Mouse (Mus musculus): ENCODE data around the gene Lsm4. TPM values are rescaled to one million over a fixed set of nuclear protein-coding genes. Genes with fewer than 3 reads are reported as not detected.

The Lsm4 gene
- polyA plus RNA-seq, 1 experiment from 2014 or later: 256 TPM

DNA sequence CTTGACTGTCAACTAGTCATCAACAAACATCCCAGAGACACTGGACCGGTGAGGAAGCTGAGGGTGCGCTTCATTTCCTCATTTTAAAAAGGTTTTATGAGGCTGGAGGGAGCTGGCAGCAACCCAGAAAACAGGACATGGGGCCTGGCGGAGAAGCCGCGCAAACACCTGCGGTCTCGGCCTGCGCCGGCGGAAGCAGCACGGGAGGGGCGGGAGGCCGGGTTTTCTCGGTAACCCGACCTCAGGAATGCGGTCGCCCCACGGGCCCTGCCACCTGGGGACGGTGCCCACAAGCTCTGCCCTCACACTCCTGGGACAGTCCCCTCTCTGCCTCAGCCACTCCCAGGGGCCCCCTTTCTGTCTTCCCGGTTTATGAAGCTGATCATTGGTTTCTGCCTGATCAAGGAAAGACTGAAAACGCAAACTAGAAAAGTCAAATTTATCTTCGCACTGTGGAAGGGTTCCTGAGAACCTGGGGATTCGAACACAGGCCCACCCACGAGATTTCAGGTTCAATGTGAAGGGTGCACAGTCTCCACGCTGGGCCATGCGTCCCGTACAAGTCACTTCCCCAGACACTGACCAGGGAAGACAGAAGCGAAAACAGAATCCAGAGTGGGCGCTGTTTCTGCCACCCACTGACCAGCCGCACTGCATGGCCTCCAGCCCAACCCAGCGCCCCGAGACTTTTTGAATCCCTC is 22.4 kb downstream of the Lsm4 start:
- Histone ChIP-seq H3K4me3 (no peak overlapping the region), H3K36me3 (no peaks in the 10 kb centered on the region)

DNA sequence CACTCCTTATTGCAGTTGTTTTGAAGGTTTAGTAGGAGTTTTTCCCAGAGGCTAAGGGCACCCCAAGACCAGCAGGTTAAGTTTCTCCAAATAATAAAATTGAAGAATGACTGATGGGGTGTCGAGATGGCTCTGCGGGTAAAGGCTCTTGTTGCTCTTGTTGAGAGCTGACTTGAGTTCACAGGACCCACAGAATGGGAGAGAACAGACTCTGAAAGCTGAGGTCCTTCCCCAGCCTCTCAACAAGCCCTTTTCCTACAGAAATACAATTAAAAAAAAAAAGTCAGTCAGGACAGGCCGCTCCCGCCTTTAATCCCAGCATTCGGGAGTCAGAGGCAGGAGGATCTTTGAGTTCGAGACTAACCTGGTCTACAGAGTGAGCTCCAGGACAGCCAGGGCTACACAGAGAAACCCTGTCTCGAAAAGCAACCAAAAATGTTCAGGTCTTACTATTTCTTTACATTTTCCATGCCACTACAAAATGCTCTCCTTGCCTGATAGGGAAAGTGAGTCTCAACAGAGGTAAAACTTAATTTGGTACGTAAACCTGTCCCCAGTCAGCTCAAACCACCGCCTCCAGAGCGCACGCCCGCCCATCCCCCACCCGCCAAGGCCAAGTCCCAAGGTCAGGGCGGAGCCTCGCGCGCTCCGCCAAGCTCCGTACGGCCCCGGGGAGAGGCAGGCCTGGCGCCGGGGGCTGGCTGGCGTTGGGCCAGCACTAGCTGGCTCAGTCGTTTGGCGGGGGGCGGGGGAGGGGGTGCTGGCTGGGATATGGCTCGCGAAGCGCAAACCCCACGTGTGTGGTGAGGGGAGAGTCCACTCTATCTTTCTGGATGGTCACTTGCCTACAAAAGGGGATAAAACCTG is 23.2 kb downstream of the Lsm4 start:
- H3K4me2 ChIP-seq: peak overlapping the region; percentile 55
- peak; percentile 8; the same call in 1 of the 2 replicates for ATAC-seq (replicated peaks; ENCODE audit: insufficient number of reproducible peaks, insufficient read depth, low FRiP score, low read depth)
- H3K9me3 ChIP-seq (replicated peaks): no peaks in the 10 kb centered on the region
- peaks cover 56% of the 10 kb centered on the region for H3K4me1 ChIP-seq (replicated peaks)
- peak overlapping the region; percentile 31 for H3K4me3 ChIP-seq
- WGBS: 3% methylated on average over 31 of the region's 31 CpGs
- peak overlapping the region; percentile 64 for H3K9ac ChIP-seq
- H3K27ac ChIP-seq: peak overlapping the region; percentile 98
- no peaks in the 10 kb centered on the region; the same call in 1 of the 2 replicates for H3K36me3 ChIP-seq
- H3K27me3 ChIP-seq: no peaks in the 10 kb centered on the region

More for the DNA sequence above, 22.4 kb downstream of the Lsm4 start:
- 35% methylated on average over 32 of the region's 32 CpGs for WGBS
- H3K4me2 ChIP-seq: peak overlapping the region; percentile 55
- no peaks in the 10 kb centered on the region for H3K27me3 ChIP-seq
- peak overlapping the region; percentile 24; the same call in 1 of the 2 replicates for H3K9ac ChIP-seq
- peak overlapping the region; percentile 98 for H3K27ac ChIP-seq
- ATAC-seq (replicated peaks; ENCODE audit: insufficient number of reproducible peaks, insufficient read depth, low FRiP score, low read depth): no peak
- no peaks in the 10 kb centered on the region for H3K9me3 ChIP-seq (replicated peaks)
- peaks cover 51% of the 10 kb centered on the region for H3K4me1 ChIP-seq (replicated peaks)

DNA sequence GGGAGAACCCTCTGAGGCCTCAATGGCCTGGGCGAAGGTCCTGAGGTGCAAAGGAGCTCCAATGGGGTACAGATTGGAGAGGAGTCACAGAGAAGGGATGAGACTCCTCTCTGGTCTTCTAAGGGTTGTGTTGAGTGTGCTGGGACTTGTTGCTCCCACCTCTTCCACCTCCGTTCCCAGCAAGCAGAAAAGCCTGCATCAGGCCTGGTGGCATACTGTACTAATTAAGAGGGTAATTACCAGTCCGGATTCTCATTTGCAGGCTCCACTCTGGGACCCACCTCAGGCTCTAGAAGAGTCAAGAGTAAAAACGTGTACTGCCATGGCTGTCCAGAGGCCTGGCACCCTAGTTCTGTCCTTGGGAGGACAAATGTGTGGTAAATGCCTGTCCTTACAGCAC is 23.9 kb downstream of the Lsm4 start:
- WGBS: 41% methylated on average over 4 of the region's 4 CpGs
- Histone ChIP-seq H3K36me3 (no peaks in the 10 kb centered on the region; the same call in 1 of the 2 replicates), H3K9ac (peak overlapping the region; percentile 64), H3K27me3 (no peaks in the 10 kb centered on the region), H3K4me1 (replicated peaks) (peaks cover 56% of the 10 kb centered on the region), H3K4me3 (peak overlapping the region; percentile 31), H3K27ac (peak overlapping the region; percentile 98), H3K9me3 (replicated peaks) (no peaks in the 10 kb centered on the region), H3K4me2 (peak overlapping the region; percentile 55)
- ATAC-seq (replicated peaks; ENCODE audit: insufficient number of reproducible peaks, insufficient read depth, low FRiP score, low read depth): no peak

DNA sequence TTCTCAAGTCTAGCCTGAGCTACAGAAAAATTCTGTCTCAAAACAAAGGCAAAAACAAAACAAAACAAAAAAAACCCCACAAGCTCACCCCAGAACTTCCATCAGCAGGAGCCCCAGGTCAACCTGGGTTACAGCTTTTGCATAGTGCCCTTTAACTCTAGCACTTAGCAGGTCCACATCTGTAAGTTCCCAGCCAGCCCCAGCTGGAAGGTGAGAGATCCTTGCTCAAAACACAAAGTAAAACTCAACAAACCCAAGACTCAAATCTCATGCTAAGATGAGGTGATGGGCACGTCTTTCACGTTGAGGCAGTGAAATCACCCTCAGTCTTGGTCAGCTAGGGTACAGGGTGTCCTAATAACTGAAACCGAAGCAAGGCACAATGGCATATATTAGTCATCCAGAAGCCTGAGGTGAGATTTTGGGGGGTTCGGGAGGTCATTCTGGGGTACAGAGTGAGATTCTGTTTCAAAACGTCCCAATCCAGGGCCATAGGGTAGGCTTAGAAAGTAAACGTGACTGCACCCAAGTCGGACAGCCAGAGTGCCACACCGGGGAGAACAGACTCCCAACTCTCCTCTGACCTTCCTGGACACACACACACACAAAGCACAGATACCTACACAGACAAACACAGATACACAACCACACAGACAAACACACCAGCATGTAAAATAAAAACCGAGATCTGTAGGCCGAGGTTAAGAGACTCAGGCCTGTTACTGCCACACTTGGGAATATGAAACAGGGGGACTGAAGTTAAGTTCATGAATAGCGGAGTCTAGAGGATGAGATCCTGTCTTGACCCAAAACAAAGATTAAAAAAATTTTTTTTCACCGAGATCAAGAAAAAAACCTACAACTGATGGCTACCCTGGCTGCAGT is 24.6 kb downstream of the Lsm4 start:
- Histone ChIP-seq H3K9ac (peak overlapping the region; percentile 64), H3K4me2 (peak overlapping the region; percentile 77), H3K27ac (peak overlapping the region; percentile 98), H3K36me3 (no peaks in the 10 kb centered on the region; the same call in 1 of the 2 replicates), H3K27me3 (no peaks in the 10 kb centered on the region), H3K9me3 (replicated peaks) (no peaks in the 10 kb centered on the region), H3K4me1 (replicated peaks) (peaks cover 58% of the 10 kb centered on the region), H3K4me3 (peak overlapping the region; percentile 87)
- WGBS: 67% methylated on average over 12 of the region's 12 CpGs
- ATAC-seq (replicated peaks; ENCODE audit: insufficient number of reproducible peaks, insufficient read depth, low FRiP score, low read depth): no peak

DNA sequence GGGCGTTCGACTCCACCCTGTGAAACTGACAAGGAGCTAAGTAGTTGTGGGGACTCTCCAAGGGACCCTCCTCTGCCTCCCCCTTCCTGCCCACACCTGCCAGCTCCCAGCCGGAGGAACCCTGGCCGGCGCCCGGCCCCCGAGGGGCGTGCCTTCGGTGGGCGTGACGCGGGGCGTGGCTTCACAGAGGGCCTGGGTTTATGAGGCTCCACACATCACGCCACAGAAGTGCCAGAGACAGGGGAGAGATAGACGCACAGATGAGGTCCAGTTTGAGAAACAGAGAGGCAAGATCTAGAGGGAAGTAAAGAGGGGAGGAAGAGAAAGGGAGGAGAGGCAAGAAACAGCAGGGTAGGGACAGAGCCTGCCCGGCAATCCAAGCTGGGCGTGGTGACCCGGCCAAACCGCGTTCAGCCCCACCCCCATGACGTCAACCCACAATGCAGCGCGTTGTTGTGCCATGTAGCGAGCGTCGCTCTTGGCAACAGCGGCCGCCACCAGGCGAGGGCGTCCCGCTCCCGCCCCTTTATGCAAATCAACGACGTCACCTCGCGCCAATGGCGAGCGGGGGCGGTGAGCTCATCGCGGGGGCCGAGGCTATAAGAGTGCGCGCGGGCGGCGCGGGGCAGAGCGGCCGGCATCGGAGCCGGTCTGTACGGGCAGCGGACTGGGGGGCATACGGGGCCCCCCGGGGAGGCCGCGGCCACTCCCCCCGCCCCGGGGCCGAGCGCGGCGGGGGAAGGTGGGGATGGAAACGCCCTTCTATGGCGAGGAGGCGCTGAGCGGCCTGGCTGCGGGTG is 25.5 kb downstream of the Lsm4 start, which contains the start of gene Jund:
Gene Jund, plus strand, starts transcription at position 640 of the 800 bp plus-strand sequence.
- H3K4me1 ChIP-seq (replicated peaks): peaks cover 62% of the 10 kb centered on the region

DNA sequence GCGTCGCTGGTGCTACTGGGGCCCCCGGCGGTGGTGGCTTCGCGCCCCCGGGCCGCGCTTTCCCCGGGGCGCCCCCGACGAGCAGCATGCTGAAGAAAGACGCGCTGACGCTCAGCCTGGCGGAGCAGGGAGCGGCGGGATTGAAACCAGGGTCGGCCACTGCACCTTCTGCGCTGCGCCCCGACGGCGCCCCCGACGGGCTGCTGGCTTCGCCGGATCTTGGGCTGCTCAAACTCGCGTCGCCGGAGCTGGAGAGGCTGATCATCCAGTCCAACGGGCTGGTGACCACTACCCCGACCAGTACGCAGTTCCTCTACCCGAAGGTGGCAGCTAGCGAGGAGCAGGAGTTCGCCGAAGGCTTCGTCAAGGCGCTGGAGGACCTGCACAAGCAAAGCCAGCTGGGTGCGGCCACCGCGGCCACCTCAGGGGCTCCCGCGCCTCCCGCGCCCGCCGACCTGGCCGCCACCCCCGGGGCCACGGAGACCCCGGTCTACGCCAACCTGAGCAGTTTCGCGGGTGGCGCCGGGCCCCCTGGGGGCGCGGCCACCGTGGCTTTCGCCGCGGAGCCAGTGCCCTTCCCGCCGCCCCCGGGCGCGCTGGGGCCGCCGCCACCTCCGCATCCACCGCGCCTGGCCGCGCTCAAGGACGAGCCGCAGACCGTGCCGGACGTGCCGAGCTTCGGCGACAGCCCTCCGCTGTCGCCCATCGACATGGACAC is 26.2 kb downstream of the Lsm4 start:
- peak; percentile 4; the same call in 1 of the 2 replicates for ATAC-seq (replicated peaks; ENCODE audit: insufficient number of reproducible peaks, insufficient read depth, low FRiP score, low read depth)
- H3K27me3 ChIP-seq: no peaks in the 10 kb centered on the region
- peak overlapping the region; percentile 98 for H3K27ac ChIP-seq
- H3K4me2 ChIP-seq: peak overlapping the region; percentile 77
- H3K9ac ChIP-seq: peak overlapping the region; percentile 96
- H3K9me3 ChIP-seq (replicated peaks): no peaks in the 10 kb centered on the region
- H3K36me3 ChIP-seq: no peaks in the 10 kb centered on the region; the same call in 1 of the 2 replicates
- H3K4me3 ChIP-seq: peak overlapping the region; percentile 87
- under 1% methylated on average over 86 of the region's 89 CpGs for WGBS
- H3K4me1 ChIP-seq (replicated peaks): peaks cover 58% of the 10 kb centered on the region

More for the DNA sequence above, 25.5 kb downstream of the Lsm4 start, which contains the start of gene Jund:
- peak within 1 kb of the TSS; percentile 77 for H3K4me2 ChIP-seq
- H3K36me3 ChIP-seq: no peaks in the 10 kb centered on the region; the same call in 1 of the 2 replicates
- peak within 1 kb of the TSS; percentile 96 for H3K9ac ChIP-seq
- H3K9me3 ChIP-seq (replicated peaks): no peaks in the 10 kb centered on the region
- peak within 1 kb of the TSS; percentile 87 for H3K4me3 ChIP-seq
- ATAC-seq (replicated peaks; ENCODE audit: insufficient number of reproducible peaks, insufficient read depth, low FRiP score, low read depth): peak; percentile 90
- H3K27me3 ChIP-seq: no peaks in the 10 kb centered on the region
- peak within 1 kb of the TSS; percentile 98 for H3K27ac ChIP-seq
- under 1% methylated on average over 63 of the region's 69 CpGs for WGBS

DNA sequence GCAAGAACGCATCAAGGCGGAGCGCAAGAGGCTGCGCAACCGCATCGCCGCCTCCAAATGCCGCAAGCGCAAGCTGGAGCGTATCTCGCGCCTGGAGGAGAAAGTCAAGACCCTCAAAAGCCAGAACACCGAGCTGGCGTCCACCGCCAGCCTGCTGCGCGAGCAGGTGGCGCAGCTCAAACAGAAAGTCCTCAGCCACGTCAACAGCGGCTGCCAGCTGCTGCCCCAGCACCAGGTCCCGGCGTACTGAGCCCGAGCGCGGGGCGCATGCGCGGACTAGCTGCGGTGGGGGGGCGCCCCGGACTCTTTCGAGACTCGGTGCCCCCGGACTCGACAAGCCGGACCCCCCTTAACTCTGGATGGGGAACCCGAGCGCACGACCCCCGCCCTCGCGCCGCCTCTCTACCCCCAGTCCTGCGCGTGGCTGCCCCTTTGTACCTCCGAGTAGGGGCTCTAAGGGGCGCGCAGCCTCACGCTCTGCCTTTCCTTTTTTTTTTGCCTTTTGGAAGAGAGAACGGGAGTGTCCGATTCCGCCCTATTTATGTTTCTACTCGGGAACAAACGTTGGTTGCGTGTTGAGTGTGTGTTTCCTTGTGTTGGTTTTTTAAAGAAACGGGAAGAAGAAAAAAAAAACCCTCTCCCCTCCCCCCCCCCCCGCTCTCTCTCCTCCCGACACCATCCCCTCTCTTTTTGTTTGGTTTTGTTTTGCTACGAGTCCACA is 26.9 kb downstream of the Lsm4 start:
- Histone ChIP-seq H3K36me3 (no peaks in the 10 kb centered on the region; the same call in 1 of the 2 replicates), H3K27me3 (no peaks in the 10 kb centered on the region), H3K9me3 (replicated peaks) (no peaks in the 10 kb centered on the region), H3K4me3 (peak overlapping the region; percentile 87), H3K27ac (peak overlapping the region; percentile 98), H3K4me2 (peak overlapping the region; percentile 77), H3K9ac (peak overlapping the region; percentile 96), H3K4me1 (replicated peaks) (peaks cover 58% of the 10 kb centered on the region)
- no peak for ATAC-seq (replicated peaks; ENCODE audit: insufficient number of reproducible peaks, insufficient read depth, low FRiP score, low read depth)
- WGBS: under 1% methylated on average over 59 of the region's 59 CpGs

DNA sequence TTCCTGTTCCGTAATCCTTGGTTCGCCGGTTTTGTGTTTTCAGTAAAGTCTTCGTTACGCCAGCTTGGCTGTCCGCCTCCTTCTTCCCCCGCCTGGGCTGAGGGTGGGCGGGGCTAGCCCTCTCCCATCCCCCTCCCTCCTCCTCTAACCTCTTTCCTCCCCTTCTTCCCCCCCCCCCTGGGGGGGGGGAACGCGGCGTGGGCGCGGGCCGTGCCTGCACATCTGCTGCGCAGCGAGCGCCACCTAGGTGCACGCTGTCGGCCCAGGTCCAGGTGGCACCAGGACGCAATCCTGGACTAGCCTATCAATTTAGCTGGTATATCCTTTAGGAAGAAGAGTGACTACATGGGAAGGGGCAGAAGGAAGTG is 27.5 kb downstream of the Lsm4 start:
- H3K9ac ChIP-seq: peak overlapping the region; percentile 96
- peaks cover 52% of the 10 kb centered on the region for H3K4me1 ChIP-seq (replicated peaks)
- WGBS: under 1% methylated on average over 19 of the region's 20 CpGs
- H3K9me3 ChIP-seq (replicated peaks): no peaks in the 10 kb centered on the region
- H3K36me3 ChIP-seq: no peaks in the 10 kb centered on the region; the same call in 1 of the 2 replicates
- no peak for ATAC-seq (replicated peaks; ENCODE audit: insufficient number of reproducible peaks, insufficient read depth, low FRiP score, low read depth)
- peak overlapping the region; percentile 77 for H3K4me2 ChIP-seq
- no peaks in the 10 kb centered on the region for H3K27me3 ChIP-seq
- H3K27ac ChIP-seq: peak overlapping the region; percentile 98
- peak overlapping the region; percentile 87 for H3K4me3 ChIP-seq

Measured in heart, embryonic 15.5 days (tissue).